Mouse (Mus musculus) kidney, adult 2 months (tissue): Measurements from ENCODE around the gene Lysmd4. TPM values are rescaled to one million over a fixed set of nuclear protein-coding genes. Genes with fewer than 3 reads are reported as not detected.
A peak's percentile ranks its signal among the peaks of the same experiment; 100 is the strongest.

ENCODE experiments used
- DNase-seq: peaks from one replicate; pipeline ENCODE4 v3.0.0; 2021
- H3K27ac ChIP-seq: fragments of 200-500 bp; 2 replicates; pipeline ENCODE4 v1.5.1; 2012; ENCODE audit warnings: low read depth, low read length, control low read depth, inconsistent platforms; ENCODE audit not compliant: insufficient read depth
- H3K27me3 ChIP-seq: fragments of 200-500 bp; replicated peaks from 2 replicates; pipeline ENCODE4 v1.6.1; 2012; ENCODE audit warnings: mild to moderate bottlenecking, moderate library complexity, low read length, inconsistent platforms; ENCODE audit not compliant: control insufficient read depth, insufficient read depth
- H3K36me3 ChIP-seq: fragments of 200-500 bp; 2 replicates; pipeline ENCODE4 v1.6.1; 2012; ENCODE audit warnings: mild to moderate bottlenecking, moderate library complexity, low read length, inconsistent platforms; ENCODE audit not compliant: control insufficient read depth, insufficient read depth
- H3K4me1 ChIP-seq: fragments of 200-500 bp; 2 replicates; pipeline ENCODE4 v1.6.1; 2011; ENCODE audit warnings: low read length; ENCODE audit not compliant: control insufficient read depth, insufficient read depth
- H3K4me3 ChIP-seq: fragments of 200-500 bp; 2 replicates; pipeline ENCODE4 v1.5.1; 2011; ENCODE audit warnings: mild to moderate bottlenecking, low read depth, low read length, control low read depth; ENCODE audit not compliant: insufficient read depth
- CTCF ChIP-seq: fragments of 200-500 bp; conservative IDR thresholded peaks from 2 replicates; pipeline ENCODE4 v1.5.1; 2011; ENCODE audit warnings: low read depth, mild to moderate bottlenecking, control low read depth, low read length, moderate library complexity, mixed read lengths; ENCODE audit not compliant: insufficient read depth, insufficient read length
- POLR2A ChIP-seq: fragments of 200-500 bp; IDR thresholded peaks from one replicate; pipeline ENCODE4 v1.6.1; 2011; ENCODE audit warnings: low read depth, low read length, control low read depth
- WGBS: fragments of 180-500 bp; shearing (Covaris S2); methylation state at CpG from one replicate; pipeline ENCODE4 v1.1.7; 2018; 5-methylcytosine and 5-hydroxymethylcytosine counted together
- polyA plus RNA-seq: library from polyadenylated mRNA; depleted of rRNA; stranded (reverse); fragments of >200 nt; gene quantifications from 2 replicates; pipeline ENCODE4 v1.2.3, GENCODE M21; 2012; rRNA removed

Gene Lysmd4
- polyA plus RNA-seq, 1 experiment: 11.2 TPM

DNA sequence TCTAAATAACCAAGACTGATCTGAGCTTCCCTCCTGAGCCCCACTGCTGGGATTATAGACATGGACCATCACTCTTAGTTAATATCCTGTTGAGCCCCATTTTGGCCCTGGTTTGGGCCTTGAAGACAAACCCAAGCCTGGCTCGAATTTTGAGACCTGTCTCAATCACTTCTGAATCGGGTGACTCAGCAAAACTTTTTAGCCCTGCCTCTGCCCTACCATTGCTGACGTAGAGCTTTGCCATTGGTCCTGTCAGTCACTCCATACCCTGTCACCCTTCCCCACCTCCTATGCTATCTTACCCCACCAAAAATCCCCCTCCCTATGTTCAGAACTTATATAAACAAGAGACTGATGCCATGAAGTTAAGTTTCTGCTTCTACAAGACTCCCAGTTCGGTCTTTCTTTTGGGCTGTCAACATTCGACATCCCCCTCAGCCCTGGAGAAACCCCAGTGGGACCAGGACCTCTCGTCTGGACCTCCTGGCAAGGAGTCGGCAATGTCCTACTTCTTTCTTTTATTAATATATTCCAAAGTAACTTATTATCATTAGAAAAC, 119.8 kb downstream of the Lysmd4 start:
- no peaks in the 10 kb centered on the region for H3K27me3 ChIP-seq
- no peaks in the 10 kb centered on the region for H3K36me3 ChIP-seq
- TF ChIP-seq POLR2A (no peak), CTCF (no peak)
- DNase-seq: no peak
- no peak overlapping the region for H3K4me3 ChIP-seq
- 83% methylated on average over 7 of the region's 7 CpGs for WGBS
- no peaks in the 10 kb centered on the region; the same call in 1 of the 2 replicates for H3K4me1 ChIP-seq
- H3K27ac ChIP-seq: no peak overlapping the region

DNA sequence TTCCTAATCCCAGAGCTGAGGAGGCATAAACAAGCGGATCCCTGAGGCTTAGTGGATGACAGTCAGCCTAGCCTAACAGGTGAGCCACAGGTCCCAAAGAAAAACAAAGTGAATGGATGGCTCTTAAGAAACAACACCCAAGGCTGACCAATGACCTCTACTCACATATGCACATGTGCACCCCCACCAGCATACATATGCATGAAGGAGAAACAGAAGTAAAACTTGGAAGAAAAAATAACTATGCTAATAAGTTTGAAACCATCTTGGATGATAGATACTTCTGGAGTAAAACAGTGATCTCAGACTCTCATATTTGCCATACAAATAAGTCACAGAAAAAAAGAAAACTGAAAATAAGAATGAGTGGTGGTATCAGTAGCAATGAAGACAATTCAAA, 122.1 kb downstream of the Lysmd4 start:
- no peaks in the 10 kb centered on the region; the same call in 1 of the 2 replicates for H3K4me1 ChIP-seq
- H3K27me3 ChIP-seq: no peaks in the 10 kb centered on the region
- H3K27ac ChIP-seq: no peak overlapping the region
- TF ChIP-seq POLR2A (no peak), CTCF (no peak)
- H3K36me3 ChIP-seq: no peaks in the 10 kb centered on the region
- DNase-seq: no peak
- 95% methylated on average over 1 of the region's 1 CpGs for WGBS
- no peak overlapping the region for H3K4me3 ChIP-seq

GRCm38 (mm10) chr7:67352989-67353388, 130.6 kb downstream of the Lysmd4 start:
- WGBS: 57% methylated on average over 4 of the region's 4 CpGs
- Histone ChIP-seq H3K4me1 (no peaks in the 10 kb centered on the region), H3K27ac (no peak overlapping the region), H3K36me3 (no peaks in the 10 kb centered on the region), H3K4me3 (no peak overlapping the region), H3K27me3 (no peaks in the 10 kb centered on the region)
- no peak for DNase-seq
- TF ChIP-seq CTCF: no peak
- TF ChIP-seq POLR2A: no peak

GRCm38 (mm10) chr7:67353667-67354066, 131.3 kb downstream of the Lysmd4 start:
- WGBS: 87% methylated on average over 6 of the region's 6 CpGs
- H3K4me3 ChIP-seq: no peak overlapping the region
- DNase-seq: no peak
- H3K27me3 ChIP-seq: no peaks in the 10 kb centered on the region
- H3K27ac ChIP-seq: no peak overlapping the region
- H3K4me1 ChIP-seq: no peaks in the 10 kb centered on the region
- no peak for TF ChIP-seq POLR2A
- TF ChIP-seq CTCF: 0 out of 2 replicates have a peak, but pooled peaks have one; percentile 23
- no peaks in the 10 kb centered on the region for H3K36me3 ChIP-seq

DNA sequence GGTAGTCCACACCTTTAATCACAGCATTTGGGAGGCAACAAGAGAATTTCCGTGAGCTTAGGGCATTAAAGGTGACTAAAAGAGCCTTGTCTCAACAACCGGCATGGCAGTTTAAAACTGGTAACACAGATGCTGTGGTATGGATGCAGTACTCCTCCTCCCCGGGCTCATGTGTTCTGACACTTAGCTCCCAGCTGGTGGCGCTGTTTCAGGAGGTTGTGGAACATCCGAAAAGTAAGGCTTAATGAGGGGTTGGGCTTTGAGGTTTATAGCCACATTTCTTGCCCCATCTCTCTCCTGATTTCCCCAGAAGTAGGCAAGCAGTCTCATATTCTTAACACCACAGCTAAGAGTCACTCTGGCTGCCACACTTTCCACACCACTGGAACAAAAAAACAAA, 133.5 kb downstream of the Lysmd4 start:
- Histone ChIP-seq H3K36me3 (no peaks in the 10 kb centered on the region), H3K27me3 (no peaks in the 10 kb centered on the region), H3K4me1 (peaks cover 4% of the 10 kb centered on the region; the same call in 1 of the 2 replicates), H3K27ac (no peak overlapping the region), H3K4me3 (no peak overlapping the region)
- no peak for DNase-seq
- TF ChIP-seq POLR2A (no peak), CTCF (peak; percentile 30; the same call in 1 of the 2 replicates)
- 95% methylated on average over 5 of the region's 5 CpGs for WGBS

Other genes starting within 250 kb of the Lysmd4 start
- 21.2 and 22.2 TPM in 2 replicates for gene Mef2a, start 150.3 kb downstream of the Lysmd4 start, polyA plus RNA-seq